9 mouse cellular contexts compared by ENCODE assay signal in the genomic region with DNA sequence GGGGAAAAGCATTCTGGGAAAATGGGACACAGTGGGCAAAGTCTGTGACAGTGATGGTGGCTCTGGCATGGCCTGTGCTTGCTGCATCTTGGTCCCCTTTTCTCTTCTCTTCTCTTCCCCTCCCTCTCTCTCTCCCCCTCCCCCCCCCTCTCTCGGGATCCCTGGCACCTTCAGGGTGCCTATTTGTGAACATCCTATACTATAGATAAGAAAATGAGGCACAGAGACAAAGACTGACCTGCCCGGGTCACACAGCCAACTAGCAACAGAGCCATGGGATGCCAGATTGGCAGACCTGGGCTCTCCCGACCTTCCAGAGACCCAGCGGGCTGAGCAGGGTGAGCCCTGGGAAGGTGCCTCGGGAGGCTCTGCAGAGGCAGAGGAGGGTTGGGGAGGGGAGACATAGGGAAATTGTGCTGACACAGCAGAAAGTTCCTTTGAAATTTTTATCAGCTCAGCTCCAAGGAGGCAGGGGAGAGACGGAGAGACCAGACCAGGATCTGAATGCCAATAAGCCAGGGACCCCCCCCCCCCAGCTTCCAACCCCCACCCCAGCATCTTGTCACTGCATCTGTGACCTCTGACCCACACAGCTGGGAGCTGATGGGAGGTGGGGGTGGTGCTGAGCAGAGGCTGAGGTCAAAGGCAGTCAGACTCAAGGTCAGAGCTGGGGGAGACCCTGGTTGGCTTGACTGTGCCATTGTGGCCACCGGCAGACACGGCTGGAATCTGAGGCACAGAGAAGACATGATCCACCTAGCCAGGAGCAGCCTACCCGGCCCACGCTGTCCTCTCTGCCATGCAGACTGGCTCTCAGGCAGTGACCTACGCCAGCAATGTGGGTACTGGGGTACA. TPM values are rescaled to one million over a fixed set of nuclear protein-coding genes. Genes with fewer than 3 reads are reported as not detected.
DNase-seq lines count a peak whose midpoint lies in the region; ATAC-seq and TF ChIP-seq lines count a peak whose summit lies in the region.
"Had no signal": no experiment of that assay in that cellular context is flagged by ENCODE, and none has a peak within 500 bp of the region (broad histone marks: within the 10 kb centered on the region; RNA-seq: fewer than 3 reads in every experiment).

No protein-coding gene starts in this region.

- no peak for TF ChIP-seq CTCF in liver, adult 2 months (IDR thresholded peaks at IDR 0.05; ENCODE audit: low read depth, low read length)

- H3K4me2 ChIP-seq in liver, embryonic 12.5 days, result no peak overlapping the region
- H3K4me2 ChIP-seq in forebrain, embryonic 11.5 days (ENCODE audit: low read depth, low read length, severe bottlenecking), result no peak overlapping the region

- no peaks in the 10 kb centered on the region for H3K9me3 ChIP-seq in liver, embryonic 12.5 days (replicated peaks)
- no peaks in the 10 kb centered on the region for H3K9me3 ChIP-seq in forebrain, embryonic 11.5 days (ENCODE audit: control insufficient read depth, low read length)

- peak; percentile 4 for DNase-seq in adrenal gland, adult 2 months
- DNase-seq in adrenal gland, adult 18-20 months (ENCODE audit: low spot score in 2 of 2), result no peak
- peak; percentile 44 for DNase-seq in liver, adult 2 months (ENCODE audit: extremely low read depth, low read depth, low spot score)
- peak; percentile 46 for DNase-seq in forebrain, embryonic 11.5 days (ENCODE audit: low spot score)
- peak; percentile 0 to 6 for DNase-seq in kidney, postnatal 4 days

- H3K4me1 ChIP-seq in liver, adult 2 months (ENCODE audit: control insufficient read depth, insufficient read depth, low read length), result peaks cover 76% of the 10 kb centered on the region
- H3K4me1 ChIP-seq in liver, embryonic 12.5 days, result peaks cover 60% of the 10 kb centered on the region
- peaks cover 32% of the 10 kb centered on the region for H3K4me1 ChIP-seq in forebrain, embryonic 11.5 days (replicated peaks; ENCODE audit: control insufficient read depth, insufficient read depth, low read length)

- H3K27me3 ChIP-seq in liver, adult 2 months (ENCODE audit: control insufficient read depth, insufficient read depth, low read length), result no peaks in the 10 kb centered on the region
- H3K27me3 ChIP-seq in liver, embryonic 12.5 days (replicated peaks), result peaks cover 63% of the 10 kb centered on the region
- H3K27me3 ChIP-seq in forebrain, embryonic 11.5 days (ENCODE audit: control insufficient read depth, insufficient read depth, low read length), result no peaks in the 10 kb centered on the region

- TF ChIP-seq POLR2A in liver, adult 2 months (IDR thresholded peaks at IDR 0.05; ENCODE audit: extremely low read depth, insufficient read depth, low read length), result no peak

- H3K36me3 ChIP-seq in liver, adult 2 months (ENCODE audit: control insufficient read depth, insufficient read depth, low read length), result no peaks in the 10 kb centered on the region
- peaks cover 8% of the 10 kb centered on the region; the same call in 1 of the 2 replicates for H3K36me3 ChIP-seq in liver, embryonic 12.5 days
- H3K36me3 ChIP-seq in forebrain, embryonic 11.5 days (ENCODE audit: control insufficient read depth, insufficient read depth, low read length), result no peaks in the 10 kb centered on the region; the same call in 1 of the 2 replicates

- H3K27ac ChIP-seq in liver, adult 2 months (replicated peaks; ENCODE audit: insufficient read depth, low read depth, low read length), result peak overlapping the region; percentile 95
- no peak overlapping the region for H3K27ac ChIP-seq in liver, embryonic 12.5 days
- no peak overlapping the region for H3K27ac ChIP-seq in forebrain, embryonic 11.5 days (ENCODE audit: low read depth, low read length)

- ATAC-seq in liver, embryonic 12.5 days, result no peak
- no peak for ATAC-seq in forebrain, embryonic 11.5 days (replicated peaks; ENCODE audit: low FRiP score)
- ATAC-seq in erythroblast, adult 5-6 weeks (replicated peaks; ENCODE audit: low FRiP score, poor library complexity, severe bottlenecking), result no peak
- ATAC-seq in granulocyte monocyte progenitor cell, adult 5-6 weeks (replicated peaks; ENCODE audit: poor library complexity, severe bottlenecking), result no peak

- WGBS in liver, adult 2 months, result 19% methylated on average over 11 of the region's 11 CpGs
- WGBS in liver, embryonic 12.5 days (ENCODE audit: insufficient replicate concordance), result 44% methylated on average over 11 of the region's 11 CpGs
- 50% methylated on average over 11 of the region's 11 CpGs for WGBS in forebrain, embryonic 11.5 days

- H3K4me3 ChIP-seq in liver, adult 2 months (ENCODE audit: insufficient read depth, low read depth, low read length), result no peak overlapping the region
- H3K4me3 ChIP-seq in liver, embryonic 12.5 days, result no peak overlapping the region
- H3K4me3 ChIP-seq in forebrain, embryonic 11.5 days (ENCODE audit: low read depth, low read length), result no peak overlapping the region

- H3K79me2 ChIP-seq in liver, adult 2 months (ENCODE audit: control insufficient read depth, insufficient read depth, low read length), result peaks cover 62% of the 10 kb centered on the region

- peak overlapping the region; percentile 54 for H3K9ac ChIP-seq in liver, adult 2 months (ENCODE audit: low read depth, low read length)
- H3K9ac ChIP-seq in liver, embryonic 12.5 days, result no peak overlapping the region
- H3K9ac ChIP-seq in forebrain, embryonic 11.5 days (ENCODE audit: low read length), result no peak overlapping the region; the same call in 1 of the 2 replicates

RNA-seq across cellular contexts. Expression of a gene that starts 25.6 kb away (rescaled TPM):
- total RNA-seq in adrenal gland, adult 2 months (2021), result 1 to 10 TPM; 1.4 to 1.6 TPM
- 4.5 and 5.4 TPM in 2 replicates for polyA plus RNA-seq in adrenal gland, adult 2 months (2012; rRNA removed)
- 1 to 10 TPM; 1.1 to 1.2 TPM for total RNA-seq in adrenal gland, adult 18-20 months (2021)
- 1.3 and 1.5 TPM in 2 replicates for total RNA-seq in liver, adult 2 months (2014; rRNA removed)
- polyA plus RNA-seq in liver, adult 2 months (2012; rRNA removed), result 2.3 and 4.1 TPM in 2 replicates
- polyA plus RNA-seq in liver, embryonic 12.5 days (2016; fragmentation: Nextera tagmentation; extraction: Ambion mirVana), result 1.8 TPM in 2 replicates
- polyA plus RNA-seq in forebrain, embryonic 11.5 days (2014; fragmentation: Nextera tagmentation; extraction: Ambion mirVana), result 2.8 and 3.3 TPM in 2 replicates
- total RNA-seq in erythroblast, adult 5-6 weeks (2015; ENCODE audit: low replicate concordance), result 5.4 TPM in 1 of 2 replicates, not detected in the other
- total RNA-seq in erythroblast, adult 5-6 weeks (2017; ENCODE audit: low replicate concordance), result 1.8 and 3.8 TPM in 2 replicates
- total RNA-seq in granulocyte monocyte progenitor cell, adult 5-6 weeks (2014; fragmentation: Nextera tagmentation), result 37.5 and 43.6 TPM in 2 replicates
- 11.5 and 13.3 TPM in 2 replicates for total RNA-seq in granulocyte monocyte progenitor cell, adult 5-6 weeks (2017)

RNA-seq across cellular contexts. Expression of a gene that starts 29.6 kb away (rescaled TPM):
- 1 to 10 TPM in 1 of 2 experiments, not detected in 1; 1.4 TPM for total RNA-seq in adrenal gland, adult 2 months (2021)
- 2.5 and 4.4 TPM in 2 replicates for polyA plus RNA-seq in adrenal gland, adult 2 months (2012; rRNA removed)
- total RNA-seq in adrenal gland, adult 18-20 months (2021), result 1 to 10 TPM; 1.4 to 2.6 TPM
- total RNA-seq in liver, adult 2 months (2014; rRNA removed), result 0.40 TPM in 1 of 2 replicates, not detected in the other
- polyA plus RNA-seq in liver, adult 2 months (2012; rRNA removed), result 0.26 and 1.4 TPM in 2 replicates
- polyA plus RNA-seq in liver, embryonic 12.5 days (2016; fragmentation: Nextera tagmentation; extraction: Ambion mirVana), result 0.71 and 0.98 TPM in 2 replicates
- 1.1 and 3.0 TPM in 2 replicates for polyA plus RNA-seq in forebrain, embryonic 11.5 days (2014; fragmentation: Nextera tagmentation; extraction: Ambion mirVana)
- not detected in 2 replicates for total RNA-seq in erythroblast, adult 5-6 weeks (2015; ENCODE audit: low replicate concordance)
- total RNA-seq in erythroblast, adult 5-6 weeks (2017; ENCODE audit: low replicate concordance), result 5.6 TPM in 1 of 2 replicates, not detected in the other
- 2.2 TPM in 1 of 2 replicates, not detected in the other for total RNA-seq in granulocyte monocyte progenitor cell, adult 5-6 weeks (2014; fragmentation: Nextera tagmentation)
- total RNA-seq in granulocyte monocyte progenitor cell, adult 5-6 weeks (2017), result not detected in 2 replicates
- total RNA-seq: megakaryocyte-erythroid progenitor cell, adult 5-6 weeks had no signal

RNA-seq across cellular contexts. Expression of a gene that starts 34.2 kb away (rescaled TPM):
- 1 to 10 TPM; 1.8 to 2.5 TPM for total RNA-seq in adrenal gland, adult 2 months (2021)
- 2.9 and 6.7 TPM in 2 replicates for polyA plus RNA-seq in adrenal gland, adult 2 months (2012; rRNA removed)
- total RNA-seq in adrenal gland, adult 18-20 months (2021), result 1 to 10 TPM; 1.5 to 1.9 TPM
- 2.4 TPM in 1 of 2 replicates, not detected in the other for total RNA-seq in liver, adult 2 months (2014; rRNA removed)
- 0.32 and 0.44 TPM in 2 replicates for polyA plus RNA-seq in liver, adult 2 months (2012; rRNA removed)
- polyA plus RNA-seq in liver, embryonic 12.5 days (2016; fragmentation: Nextera tagmentation; extraction: Ambion mirVana), result 0.68 and 1.2 TPM in 2 replicates
- 3.0 and 3.5 TPM in 2 replicates for polyA plus RNA-seq in forebrain, embryonic 11.5 days (2014; fragmentation: Nextera tagmentation; extraction: Ambion mirVana)
- total RNA-seq in erythroblast, adult 5-6 weeks (2015; ENCODE audit: low replicate concordance), result 2.5 and 3.7 TPM in 2 replicates
- 1.3 TPM in 1 of 2 replicates, not detected in the other for total RNA-seq in erythroblast, adult 5-6 weeks (2017; ENCODE audit: low replicate concordance)
- 4.0 TPM in 1 of 2 replicates, not detected in the other for total RNA-seq in granulocyte monocyte progenitor cell, adult 5-6 weeks (2014; fragmentation: Nextera tagmentation)
- 0.30 TPM in 1 of 2 replicates, not detected in the other for total RNA-seq in granulocyte monocyte progenitor cell, adult 5-6 weeks (2017)

RNA-seq across cellular contexts. Expression of a gene that starts 34.2 kb away (rescaled TPM):
- 10 to 100 TPM; 39.6 to 54.3 TPM for total RNA-seq in adrenal gland, adult 2 months (2021)
- polyA plus RNA-seq in adrenal gland, adult 2 months (2012; rRNA removed), result 125 and 132 TPM in 2 replicates
- 10 to 100 TPM; 49.1 to 50.5 TPM for total RNA-seq in adrenal gland, adult 18-20 months (2021)
- total RNA-seq in liver, adult 2 months (2014; rRNA removed), result 39.7 and 53.8 TPM in 2 replicates
- polyA plus RNA-seq in liver, adult 2 months (2012; rRNA removed), result 42.6 and 49.7 TPM in 2 replicates
- polyA plus RNA-seq in liver, embryonic 12.5 days (2016; fragmentation: Nextera tagmentation; extraction: Ambion mirVana), result 70.0 and 74.5 TPM in 2 replicates
- polyA plus RNA-seq in forebrain, embryonic 11.5 days (2014; fragmentation: Nextera tagmentation; extraction: Ambion mirVana), result 61.0 and 66.3 TPM in 2 replicates
- 10.4 and 11.7 TPM in 2 replicates for total RNA-seq in erythroblast, adult 5-6 weeks (2015; ENCODE audit: low replicate concordance)
- total RNA-seq in erythroblast, adult 5-6 weeks (2017; ENCODE audit: low replicate concordance), result 32.5 and 33.7 TPM in 2 replicates
- 12.2 and 34.9 TPM in 2 replicates for total RNA-seq in granulocyte monocyte progenitor cell, adult 5-6 weeks (2014; fragmentation: Nextera tagmentation)
- 41.8 and 46.2 TPM in 2 replicates for total RNA-seq in granulocyte monocyte progenitor cell, adult 5-6 weeks (2017)

RNA-seq across cellular contexts. Expression of a gene that starts 37.0 kb away (rescaled TPM):
- 100 to 1,000 TPM in 1 of 2 experiments, 10 to 100 TPM in 1; 80.8 to 126 TPM for total RNA-seq in adrenal gland, adult 2 months (2021)
- 142 and 171 TPM in 2 replicates for polyA plus RNA-seq in adrenal gland, adult 2 months (2012; rRNA removed)
- total RNA-seq in adrenal gland, adult 18-20 months (2021), result 10 to 100 TPM; 69.1 to 78.7 TPM
- 7.4 and 16.4 TPM in 2 replicates for total RNA-seq in liver, adult 2 months (2014; rRNA removed)
- polyA plus RNA-seq in liver, adult 2 months (2012; rRNA removed), result 32.8 and 56.4 TPM in 2 replicates
- 10.1 and 10.2 TPM in 2 replicates for polyA plus RNA-seq in liver, embryonic 12.5 days (2016; fragmentation: Nextera tagmentation; extraction: Ambion mirVana)
- polyA plus RNA-seq in forebrain, embryonic 11.5 days (2014; fragmentation: Nextera tagmentation; extraction: Ambion mirVana), result 10.5 and 10.8 TPM in 2 replicates
- 13.4 and 23.8 TPM in 2 replicates for total RNA-seq in erythroblast, adult 5-6 weeks (2015; ENCODE audit: low replicate concordance)
- total RNA-seq in erythroblast, adult 5-6 weeks (2017; ENCODE audit: low replicate concordance), result 0.84 and 8.2 TPM in 2 replicates
- 39.6 and 41.7 TPM in 2 replicates for total RNA-seq in granulocyte monocyte progenitor cell, adult 5-6 weeks (2014; fragmentation: Nextera tagmentation)
- total RNA-seq in granulocyte monocyte progenitor cell, adult 5-6 weeks (2017), result 5.3 and 10.5 TPM in 2 replicates

Comparison
In these comparisons a context has a peak if more than half of its experiments do, and no peak if none do; other contexts are left out.
1. DNase-seq: peak in adrenal gland, adult 2 months (single experiment), liver, adult 2 months (single experiment), forebrain, embryonic 11.5 days (single experiment) and kidney, postnatal 4 days (2 of 2); none in adrenal gland, adult 18-20 months (0 of 2).